Mouse (Mus musculus) brain, embryonic 18.5 days (tissue): Measurements from ENCODE around the gene Gm28710.
A peak's percentile ranks its signal among the peaks of the same experiment; 100 is the strongest.

Experiments
- DNase-seq: peaks from one replicate; pipeline ENCODE4 v3.0.0-alpha.2; 2012; ENCODE audit warnings: low read depth, low spot score

Gm28710 gene

GRCm38 (mm10) chr5:16791243-16791860 lies at the start of gene Gm28710:
Gene Gm28710, plus strand, starts transcription at chr5:16791810.
- DNase-seq, result no peak

GRCm38 (mm10) chr5:16777176-16777575 lies 14.4 kb upstream of the Gm28710 start:
- no peak for DNase-seq

GRCm38 (mm10) chr5:16778610-16779172 lies 12.9 kb upstream of the Gm28710 start:
- DNase-seq, result no peak

GRCm38 (mm10) chr5:16785627-16786026 lies 6.0 kb upstream of the Gm28710 start:
- DNase-seq, result no peak

- no peak for DNase-seq
Measured at GRCm38 (mm10) chr5:16794972-16795371, 3.4 kb downstream of the Gm28710 start.

- DNase-seq, result no peak
Measured at GRCm38 (mm10) chr5:16802726-16803125, 11.1 kb downstream of the Gm28710 start.

GRCm38 (mm10) chr5:16838991-16839390 lies 47.4 kb downstream of the Gm28710 start:
- no peak for DNase-seq

- DNase-seq, result peak; percentile 28
Measured at GRCm38 (mm10) chr5:16869309-16869915, 77.8 kb downstream of the Gm28710 start.

GRCm38 (mm10) chr5:16894161-16894560 lies 102.6 kb downstream of the Gm28710 start:
- DNase-seq, result no peak

- no peak for DNase-seq
Measured at GRCm38 (mm10) chr5:16919791-16920190, 128.2 kb downstream of the Gm28710 start.

GRCm38 (mm10) chr5:16922473-16922872 lies 130.9 kb downstream of the Gm28710 start:
- no peak for DNase-seq
